ENCODE assay signal across 8 mouse cellular contexts in the genomic region with DNA sequence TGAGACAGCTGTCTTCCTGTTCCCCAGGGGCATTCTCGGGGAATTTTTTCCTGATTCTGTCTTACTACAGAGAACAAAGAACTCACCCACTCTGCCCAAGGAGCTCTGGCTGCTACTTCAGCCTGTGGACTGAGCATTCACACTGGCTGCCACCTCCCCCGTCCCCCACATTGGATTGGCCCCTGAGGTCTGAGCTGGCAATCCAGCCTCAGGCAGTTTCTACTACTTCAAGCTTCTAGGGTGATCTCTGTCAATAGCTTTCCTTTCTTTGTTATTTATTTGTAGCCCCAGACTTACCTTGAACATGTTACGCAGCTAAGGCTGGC. TPM values are rescaled to one million over a fixed set of nuclear protein-coding genes. Genes with fewer than 3 reads are reported as not detected.
DNase-seq lines count a peak whose midpoint lies in the region; ATAC-seq and TF ChIP-seq lines count a peak whose summit lies in the region.

No protein-coding gene starts in this region.

- H3K27ac ChIP-seq in forebrain, embryonic 10.5 days = peak overlapping the region; percentile 92
- peak overlapping the region; percentile 79; the same call in 1 of the 2 replicates for H3K27ac ChIP-seq in limb, embryonic 13.5 days
- H3K27ac ChIP-seq in neural tube, embryonic 14.5 days (ENCODE audit: low read depth, low read length) = peak overlapping the region; percentile 36; the same call in 1 of the 2 replicates
- H3K27ac ChIP-seq in layer of hippocampus, adult 2 months = no peak overlapping the region

- peak overlapping the region; percentile 97 for H3K4me2 ChIP-seq in limb, embryonic 13.5 days (replicated peaks)
- peak overlapping the region; percentile 95 for H3K4me2 ChIP-seq in neural tube, embryonic 14.5 days (ENCODE audit: low read depth, low read length)

- peaks cover 14% of the 10 kb centered on the region for H3K4me1 ChIP-seq in lung, adult 2 months (ENCODE audit: control insufficient read depth, insufficient read depth, low read length)
- H3K4me1 ChIP-seq in forebrain, embryonic 10.5 days = peaks cover 54% of the 10 kb centered on the region
- H3K4me1 ChIP-seq in limb, embryonic 13.5 days = peaks cover 42% of the 10 kb centered on the region
- peaks cover 25% of the 10 kb centered on the region for H3K4me1 ChIP-seq in neural tube, embryonic 14.5 days (ENCODE audit: control insufficient read depth, insufficient read depth, low read length)

- H3K4me3 ChIP-seq in lung, adult 2 months (replicated peaks; ENCODE audit: extremely low read depth, low read depth, low read length) = peak overlapping the region; percentile 21
- peak overlapping the region; percentile 98 for H3K4me3 ChIP-seq in forebrain, embryonic 10.5 days
- H3K4me3 ChIP-seq in limb, embryonic 13.5 days = peak overlapping the region; percentile 94
- H3K4me3 ChIP-seq in neural tube, embryonic 14.5 days (ENCODE audit: low read depth, low read length) = peak overlapping the region; percentile 89
- no peak overlapping the region; the same call in 1 of the 2 replicates for H3K4me3 ChIP-seq in layer of hippocampus, adult 2 months

- 21% methylated on average over 3 of the region's 3 CpGs for WGBS in lung, adult 2 months
- WGBS in forebrain, embryonic 10.5 days = 32% methylated on average over 3 of the region's 3 CpGs
- WGBS in limb, embryonic 13.5 days = 30% methylated on average over 3 of the region's 3 CpGs
- 25% methylated on average over 3 of the region's 3 CpGs for WGBS in neural tube, embryonic 14.5 days

- TF ChIP-seq CTCF in lung, adult 2 months (IDR thresholded peaks at IDR 0.05; ENCODE audit: insufficient read depth, low read length) = no peak
- TF ChIP-seq CTCF in layer of hippocampus, adult 2 months (conservative IDR thresholded peaks at IDR 0.05) = no peak

- no peaks in the 10 kb centered on the region for H3K9me3 ChIP-seq in forebrain, embryonic 10.5 days
- no peaks in the 10 kb centered on the region for H3K9me3 ChIP-seq in limb, embryonic 13.5 days
- no peaks in the 10 kb centered on the region for H3K9me3 ChIP-seq in neural tube, embryonic 14.5 days (ENCODE audit: control insufficient read depth, low read length)

- no peak for TF ChIP-seq POLR2A in lung, adult 2 months (IDR thresholded peaks at IDR 0.05; ENCODE audit: borderline replicate concordance, extremely low read depth, low read depth, low read length)

- H3K9ac ChIP-seq in limb, embryonic 13.5 days = peak overlapping the region; percentile 85
- peak overlapping the region; percentile 81; the same call in 1 of the 2 replicates for H3K9ac ChIP-seq in neural tube, embryonic 14.5 days (replicated peaks; ENCODE audit: low read depth, low read length)

- no peaks in the 10 kb centered on the region for H3K27me3 ChIP-seq in forebrain, embryonic 10.5 days (ENCODE audit: poor library complexity, severe bottlenecking)
- H3K27me3 ChIP-seq in limb, embryonic 13.5 days = no peaks in the 10 kb centered on the region
- no peaks in the 10 kb centered on the region for H3K27me3 ChIP-seq in neural tube, embryonic 14.5 days (ENCODE audit: control insufficient read depth, insufficient read depth, low read length)

- DNase-seq in lung, adult 2 months = no peak
- no peak for DNase-seq in lung, adult 18-20 months
- DNase-seq in forebrain, embryonic 10.5 days (ENCODE audit: extremely low spot score, low spot score) = no peak
- no peak for DNase-seq in layer of hippocampus, adult 2 months (ENCODE audit: low spot score in 2 of 2)
- DNase-seq in thymus, postnatal 25 days = no peak
- no peak for DNase-seq in layer of hippocampus, adult 8-10 months (ENCODE audit: low spot score in 2 of 2)

- peaks cover 67% of the 10 kb centered on the region for H3K36me3 ChIP-seq in forebrain, embryonic 10.5 days (replicated peaks)
- peaks cover 51% of the 10 kb centered on the region for H3K36me3 ChIP-seq in limb, embryonic 13.5 days
- H3K36me3 ChIP-seq in neural tube, embryonic 14.5 days (ENCODE audit: control insufficient read depth, insufficient read depth, low read length) = peaks cover 35% of the 10 kb centered on the region

- ATAC-seq in limb, embryonic 13.5 days (ENCODE audit: low FRiP score, low read depth) = no peak
- ATAC-seq in neural tube, embryonic 14.5 days (ENCODE audit: low read depth) = no peak

RNA-seq across cellular contexts. Expression of a gene that starts 1.2 kb away (rescaled TPM):
- 157 and 174 TPM in 2 replicates for polyA plus RNA-seq in lung, adult 2 months (2012; rRNA removed)
- polyA plus RNA-seq in forebrain, embryonic 10.5 days (2016; fragmentation: Nextera tagmentation; extraction: Ambion mirVana) = 69.3 and 71.6 TPM in 2 replicates
- polyA plus RNA-seq in limb, embryonic 13.5 days (2015; fragmentation: Nextera tagmentation; extraction: Ambion mirVana) = 46.8 and 49.0 TPM in 2 replicates
- 24.7 and 30.0 TPM in 2 replicates for polyA plus RNA-seq in neural tube, embryonic 14.5 days (2014; fragmentation: Nextera tagmentation; extraction: Ambion mirVana)
- total RNA-seq in layer of hippocampus, adult 2 months (2021) = 10 to 100 TPM; 19.8 to 22.3 TPM
- total RNA-seq in layer of hippocampus, adult 8-10 months (2022) = 10 to 100 TPM; 22.9 to 28.6 (median 25.0) TPM

RNA-seq across cellular contexts. Expression of a gene that starts 8.4 kb away (rescaled TPM):
- polyA plus RNA-seq in lung, adult 2 months (2012; rRNA removed) = 48.0 and 51.4 TPM in 2 replicates
- polyA plus RNA-seq in forebrain, embryonic 10.5 days (2016; fragmentation: Nextera tagmentation; extraction: Ambion mirVana) = 211 and 215 TPM in 2 replicates
- polyA plus RNA-seq in limb, embryonic 13.5 days (2015; fragmentation: Nextera tagmentation; extraction: Ambion mirVana) = 120 and 124 TPM in 2 replicates
- polyA plus RNA-seq in neural tube, embryonic 14.5 days (2014; fragmentation: Nextera tagmentation; extraction: Ambion mirVana) = 131 and 135 TPM in 2 replicates
- 10 to 100 TPM; 63.2 to 68.1 TPM for total RNA-seq in layer of hippocampus, adult 2 months (2021)
- 10 to 100 TPM; 63.7 to 66.0 (median 64.4) TPM for total RNA-seq in layer of hippocampus, adult 8-10 months (2022)

RNA-seq across cellular contexts. Expression of a gene that starts 25.4 kb away (rescaled TPM):
- polyA plus RNA-seq in lung, adult 2 months (2012; rRNA removed) = 15.6 and 17.3 TPM in 2 replicates
- 60.7 and 62.1 TPM in 2 replicates for polyA plus RNA-seq in forebrain, embryonic 10.5 days (2016; fragmentation: Nextera tagmentation; extraction: Ambion mirVana)
- polyA plus RNA-seq in limb, embryonic 13.5 days (2015; fragmentation: Nextera tagmentation; extraction: Ambion mirVana) = 65.8 and 67.9 TPM in 2 replicates
- polyA plus RNA-seq in neural tube, embryonic 14.5 days (2014; fragmentation: Nextera tagmentation; extraction: Ambion mirVana) = 65.5 and 68.1 TPM in 2 replicates
- total RNA-seq in layer of hippocampus, adult 2 months (2021) = 10 to 100 TPM; 52.0 to 54.8 TPM
- 10 to 100 TPM; 46.9 to 50.6 (median 50.3) TPM for total RNA-seq in layer of hippocampus, adult 8-10 months (2022)

RNA-seq across cellular contexts. Expression of a gene that starts 34.9 kb away (rescaled TPM):
- 11.0 and 14.5 TPM in 2 replicates for polyA plus RNA-seq in lung, adult 2 months (2012; rRNA removed)
- polyA plus RNA-seq in forebrain, embryonic 10.5 days (2016; fragmentation: Nextera tagmentation; extraction: Ambion mirVana) = 39.6 and 46.3 TPM in 2 replicates
- polyA plus RNA-seq in limb, embryonic 13.5 days (2015; fragmentation: Nextera tagmentation; extraction: Ambion mirVana) = 37.1 and 41.7 TPM in 2 replicates
- polyA plus RNA-seq in neural tube, embryonic 14.5 days (2014; fragmentation: Nextera tagmentation; extraction: Ambion mirVana) = 21.6 and 28.4 TPM in 2 replicates
- 10 to 100 TPM; 20.0 to 32.3 TPM for total RNA-seq in layer of hippocampus, adult 2 months (2021)
- total RNA-seq in layer of hippocampus, adult 8-10 months (2022) = 10 to 100 TPM; 24.7 to 37.0 (median 27.4) TPM

RNA-seq across cellular contexts. Expression of a gene that starts 35.0 kb away (rescaled TPM):
- 11.9 and 14.9 TPM in 2 replicates for polyA plus RNA-seq in lung, adult 2 months (2012; rRNA removed)
- polyA plus RNA-seq in forebrain, embryonic 10.5 days (2016; fragmentation: Nextera tagmentation; extraction: Ambion mirVana) = 8.7 and 11.8 TPM in 2 replicates
- 12.2 and 12.4 TPM in 2 replicates for polyA plus RNA-seq in limb, embryonic 13.5 days (2015; fragmentation: Nextera tagmentation; extraction: Ambion mirVana)
- 12.0 and 12.9 TPM in 2 replicates for polyA plus RNA-seq in neural tube, embryonic 14.5 days (2014; fragmentation: Nextera tagmentation; extraction: Ambion mirVana)
- 10 to 100 TPM; 17.7 to 19.0 TPM for total RNA-seq in layer of hippocampus, adult 2 months (2021)
- 10 to 100 TPM; 15.7 to 19.0 (median 17.2) TPM for total RNA-seq in layer of hippocampus, adult 8-10 months (2022)
